In the genomic region with DNA sequence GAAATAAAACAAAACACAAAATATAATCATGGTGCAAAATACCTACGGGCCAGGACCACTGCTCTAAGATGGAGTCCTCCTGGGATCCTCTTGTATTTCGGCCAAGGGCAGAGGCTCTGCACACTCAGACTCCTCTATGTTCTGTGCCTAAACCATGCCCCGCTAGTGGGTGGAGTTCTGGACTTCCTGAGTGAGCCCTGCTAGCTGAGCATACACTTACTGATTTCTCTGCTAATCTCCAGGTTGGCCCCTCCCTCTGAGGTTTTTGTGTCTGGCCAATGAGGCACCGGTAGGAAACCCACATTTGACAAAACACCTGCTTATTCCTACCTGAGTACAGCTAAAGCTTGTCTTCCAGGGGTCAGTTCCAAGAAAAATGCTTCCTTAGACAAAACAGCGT, we compare ENCODE assay signal across 22 mouse cellular contexts. TPM values are rescaled to one million over a fixed set of nuclear protein-coding genes. Genes with fewer than 3 reads are reported as not detected.
A peak's percentile ranks its signal among the peaks of the same experiment; 100 is the strongest.
DNase-seq lines count a peak whose midpoint lies in the region; ATAC-seq and TF ChIP-seq lines count a peak whose summit lies in the region.
"Had no signal": no experiment of that assay in that cellular context is flagged by ENCODE, and none has a peak within 500 bp of the region (broad histone marks: within the 10 kb centered on the region; RNA-seq: fewer than 3 reads in every experiment).

No protein-coding gene starts in this region.

- no peaks in the 10 kb centered on the region for H3K9me3 ChIP-seq in MEL (replicated peaks; ENCODE audit: insufficient read depth, low read length)
- H3K9me3 ChIP-seq: embryonic facial prominence, embryonic 13.5 days; forebrain, embryonic 12.5 days; heart, embryonic 10.5 days; hindbrain, embryonic 13.5 days had no signal

- H3K9ac ChIP-seq in MEL (ENCODE audit: control insufficient read depth, low read depth, low read length, poor library complexity, severe bottlenecking) = no peak overlapping the region
- H3K9ac ChIP-seq: embryonic facial prominence, embryonic 13.5 days; forebrain, embryonic 12.5 days; hindbrain, embryonic 13.5 days had no signal

- H3K4me3 ChIP-seq in MEL (ENCODE audit: control insufficient read depth in 1 of 2, insufficient read depth in 1 of 2, low read depth in 2 of 2, low read length in 2 of 2) = peak overlapping the region in 1 of 2 experiments; percentile 42; a peak in 2 of 4 replicates
- H3K4me3 ChIP-seq: embryonic facial prominence, embryonic 13.5 days; forebrain, embryonic 12.5 days; heart, embryonic 10.5 days; hindbrain, embryonic 13.5 days had no signal

- peak in 1 of 2 experiments; percentile 51; a peak in 3 of 4 replicates for TF ChIP-seq EP300 in MEL (IDR thresholded peaks at IDR 0.05; ENCODE audit: low read depth in 1 of 2, low read length in 2 of 2)

- TF ChIP-seq POLR2A in MEL (IDR thresholded peaks at IDR 0.05; ENCODE audit: control insufficient read depth in 1 of 2, insufficient read depth in 1 of 2, low read depth in 1 of 2, low read length in 2 of 2, poor library complexity in 1 of 2) = no peak

- H3K79me2 ChIP-seq in MEL (ENCODE audit: control insufficient read depth, insufficient read depth, low read length, poor library complexity) = no peaks in the 10 kb centered on the region

- TF ChIP-seq RAD21 in MEL (IDR thresholded peaks at IDR 0.05; ENCODE audit: low read depth, low read length) = no peak

- peaks cover 2 to 7% of the 10 kb centered on the region in 2 experiments; a peak in 2 of 4 replicates for H3K27me3 ChIP-seq in MEL (ENCODE audit: control insufficient read depth in 1 of 2, insufficient read depth in 2 of 2, low read length in 2 of 2)

- ATAC-seq in megakaryocyte-erythroid progenitor cell, adult 5-6 weeks (replicated peaks; ENCODE audit: low FRiP score, low TSS enrichment, poor library complexity, severe bottlenecking) = peak; percentile 43; the same call in 1 of the 2 replicates
- ATAC-seq: forebrain, embryonic 16.5 days; hindbrain, postnatal 0 days had no signal

- DNase-seq in lung, adult 18-20 months = peak; percentile 22 to 27
- no peak for DNase-seq in lung, postnatal 4 days
- peak; percentile 80 for DNase-seq in 416B (ENCODE audit: low read depth)
- peak; percentile 70 for DNase-seq in MEL (ENCODE audit: low read depth, low spot score)
- DNase-seq in testis, postnatal 10 days (ENCODE audit: low spot score) = no peak
- no peak for DNase-seq in spleen, adult 18-20 months
- DNase-seq in kidney, postnatal 10 days = no peak
- DNase-seq: adrenal gland, postnatal 10 days; cerebellum, adult 11 months; cerebellum, adult 8-10 months; cerebellum, postnatal 25 days; gastrocnemius, postnatal 10 days; heart, adult 18-20 months; heart, postnatal 10 days; heart, postnatal 4 days had no signal

- no peak overlapping the region for H3K27ac ChIP-seq in MEL (ENCODE audit: control insufficient read depth, low read depth, low read length)
- H3K27ac ChIP-seq: embryonic facial prominence, embryonic 13.5 days; forebrain, embryonic 12.5 days; heart, embryonic 10.5 days; hindbrain, embryonic 13.5 days; hindbrain, postnatal 0 days had no signal

- TF ChIP-seq CTCF in MEL (IDR thresholded peaks at IDR 0.05 in 2 of 3, conservative IDR thresholded peaks at IDR 0.05 in 1 of 3; ENCODE audit: control insufficient read depth in 1 of 3, insufficient read depth in 1 of 3, low read depth in 2 of 3, low read length in 3 of 3, poor library complexity in 1 of 3, severe bottlenecking in 1 of 3) = no peak

- H3K36me3 ChIP-seq in MEL (ENCODE audit: control insufficient read depth in 1 of 2, insufficient read depth in 2 of 2, low read length in 2 of 2) = peaks cover 0 to 7% of the 10 kb centered on the region in 2 experiments; a peak in 2 of 4 replicates
- H3K36me3 ChIP-seq: embryonic facial prominence, embryonic 13.5 days; forebrain, embryonic 12.5 days; heart, embryonic 10.5 days; hindbrain, embryonic 13.5 days had no signal

- H3K4me1 ChIP-seq in MEL (ENCODE audit: control insufficient read depth in 1 of 2, insufficient read depth in 2 of 2, low read length in 2 of 2) = peaks cover 0 to 17% of the 10 kb centered on the region in 2 experiments; a peak in 2 of 4 replicates

TF ChIP-seq in MEL, 35 proteins besides CTCF, POLR2A, EP300 and RAD21:
- TF ChIP-seq ETS1 (IDR thresholded peaks at IDR 0.05; ENCODE audit: low read depth, low read length) (no peak), NRF1 (IDR thresholded peaks at IDR 0.05; ENCODE audit: insufficient read depth, low read depth, low read length, poor library complexity, severe bottlenecking) (no peak), USF1 (IDR thresholded peaks at IDR 0.05; ENCODE audit: low read depth, low read length) (no peak), RCOR1 (IDR thresholded peaks at IDR 0.05; ENCODE audit: low read depth, low read length) (0 out of 2 replicates have a peak, but pooled peaks have one; percentile 27), ZC3H11A (IDR thresholded peaks at IDR 0.05; ENCODE audit: low read depth, low read length) (no peak), CHD2 (IDR thresholded peaks at IDR 0.05; ENCODE audit: low read length) (no peak), ELF1 (IDR thresholded peaks at IDR 0.05; ENCODE audit: low read depth, low read length) (peak; percentile 58; the same call in 1 of the 2 replicates), GATA1 (IDR thresholded peaks at IDR 0.05; ENCODE audit: low read depth, low read length) (no peak; the same call in 1 of the 2 replicates), MXI1 (IDR thresholded peaks at IDR 0.05; ENCODE audit: low read depth, low read length) (0 out of 2 replicates have a peak, but pooled peaks have one; percentile 34), UBTF (IDR thresholded peaks at IDR 0.05; ENCODE audit: borderline replicate concordance, insufficient read depth, low read depth, low read length) (no peak), NELFE (IDR thresholded peaks at IDR 0.05; ENCODE audit: low read depth, low read length) (no peak), MAZ (IDR thresholded peaks at IDR 0.05; ENCODE audit: low read depth, low read length) (no peak), POLR2AphosphoS2 (IDR thresholded peaks at IDR 0.05; ENCODE audit: low read length) (no peak), ZNF384 (IDR thresholded peaks at IDR 0.05; ENCODE audit: low read depth, low read length) (peak; percentile 71; the same call in 1 of the 2 replicates), ZMIZ1 (IDR thresholded peaks at IDR 0.05; ENCODE audit: low read depth, low read length) (no peak), MYC (IDR thresholded peaks at IDR 0.05; ENCODE audit: low read depth, low read length) (no peak), MAX (IDR thresholded peaks at IDR 0.05; ENCODE audit: low read length) (no peak), TCF12 (IDR thresholded peaks at IDR 0.05; ENCODE audit: low read depth, low read length) (0 out of 2 replicates have a peak, but pooled peaks have one; percentile 19)
TF ChIP-seq in MEL: peak in this region for 5.

RNA-seq across cellular contexts. Expression of a gene that starts 2.3 kb away (rescaled TPM):
- total RNA-seq in MEL (2012; rRNA removed) = not detected in 2 replicates
- not detected for polyA plus RNA-seq in MEL (2012; ENCODE audit: insufficient read depth in 1 of 2, insufficient read length in 2 of 2, low read depth in 1 of 2, low replicate concordance in 2 of 2, missing spikeins in 1 of 2)
- total RNA-seq in megakaryocyte-erythroid progenitor cell, adult 5-6 weeks (2014; fragmentation: Nextera tagmentation) = not detected in 2 replicates
- 0.09 and 1.8 TPM in 2 replicates for total RNA-seq in megakaryocyte-erythroid progenitor cell, adult 5-6 weeks (2017)

Comparison
In these comparisons a context has a peak if more than half of its experiments do, and no peak if none do; other contexts are left out.
1. DNase-seq: peak in lung, adult 18-20 months (2 of 2), 416B (single experiment) and MEL (single experiment); none in lung, postnatal 4 days (0 of 2), testis, postnatal 10 days (single experiment), spleen, adult 18-20 months (0 of 2) and kidney, postnatal 10 days (single experiment).